Mouse (Mus musculus) CD4-positive, CD25-positive, alpha-beta regulatory T cell, adult 4 months (primary cell): Measurements from ENCODE around the gene Chst11. TPM values are rescaled to one million over a fixed set of nuclear protein-coding genes. Genes with fewer than 3 reads are reported as not detected.

Experiments
- ATAC-seq: one replicate; pipeline ENCODE4 v1.8.0; 2017
- polyA plus RNA-seq, 2 experiments: library from polyadenylated mRNA; unstranded; fragments of 100-300 nt; shearing (Covaris generic); gene quantifications; one replicate each; pipeline ENCODE4 v1.2.1; 2017

The Chst11 gene
- polyA plus RNA-seq, 2 experiments from 2014 or later = 0.24 to 0.72 TPM

DNA sequence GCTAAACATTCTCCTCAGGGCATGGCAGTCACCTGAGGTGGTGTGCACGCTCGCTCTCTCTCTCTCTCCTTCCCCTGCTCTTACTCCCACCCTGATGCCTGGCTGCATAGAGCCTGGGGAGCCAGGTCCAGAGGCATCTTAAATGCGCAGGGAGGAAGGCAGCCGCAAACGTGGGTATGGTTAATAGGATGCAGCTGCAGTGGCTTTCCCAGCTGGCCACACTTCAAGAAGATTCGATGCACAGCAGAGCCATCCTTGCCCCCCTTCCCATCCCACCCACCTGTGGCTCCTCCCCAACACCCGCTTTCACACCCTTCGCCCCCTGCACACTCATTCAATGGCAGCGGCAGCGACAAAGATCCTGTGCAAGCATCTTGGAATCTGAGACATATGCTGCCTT is 95.6 kb downstream of the Chst11 start:
- ATAC-seq = no peak

DNA sequence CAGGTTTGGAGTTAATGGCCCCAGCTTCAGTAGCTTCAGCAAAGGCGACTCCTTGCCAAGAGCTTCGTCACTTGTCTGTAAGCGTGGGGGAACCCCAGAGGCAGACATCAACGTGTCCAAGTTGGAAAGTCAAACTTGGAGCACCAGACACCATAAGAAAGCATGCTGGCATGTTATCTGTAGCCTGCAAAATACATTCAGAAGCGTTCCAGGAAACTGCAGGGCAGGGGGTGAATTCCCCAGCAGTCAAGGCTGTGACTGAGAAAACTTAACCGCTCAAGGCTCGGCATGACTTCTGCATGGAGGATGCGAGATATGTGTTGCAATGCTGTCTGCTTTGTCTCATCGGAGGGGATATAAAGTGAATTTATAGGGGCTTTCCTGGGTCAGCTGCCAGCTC is 98.6 kb downstream of the Chst11 start:
- ATAC-seq = no peak

DNA sequence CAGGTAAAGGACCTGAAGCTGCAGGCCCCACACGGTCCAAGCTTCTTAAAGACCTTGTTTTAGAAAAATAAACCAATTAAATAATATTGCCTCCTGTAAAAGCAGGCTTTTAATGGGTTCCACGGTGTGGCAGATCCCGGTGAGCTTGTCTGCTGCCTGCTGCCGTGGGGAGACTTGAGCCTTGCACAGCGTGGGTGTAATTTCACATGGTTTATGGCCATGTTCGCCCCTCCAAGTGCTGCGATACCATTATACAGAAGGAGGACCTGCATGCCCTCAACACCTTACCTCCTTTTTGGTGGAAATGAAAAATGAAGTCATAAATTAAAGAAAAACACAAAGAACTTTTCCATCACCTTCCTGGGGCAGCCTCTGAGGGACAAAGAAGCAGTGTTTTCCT is 103.0 kb downstream of the Chst11 start:
- no peak for ATAC-seq

DNA sequence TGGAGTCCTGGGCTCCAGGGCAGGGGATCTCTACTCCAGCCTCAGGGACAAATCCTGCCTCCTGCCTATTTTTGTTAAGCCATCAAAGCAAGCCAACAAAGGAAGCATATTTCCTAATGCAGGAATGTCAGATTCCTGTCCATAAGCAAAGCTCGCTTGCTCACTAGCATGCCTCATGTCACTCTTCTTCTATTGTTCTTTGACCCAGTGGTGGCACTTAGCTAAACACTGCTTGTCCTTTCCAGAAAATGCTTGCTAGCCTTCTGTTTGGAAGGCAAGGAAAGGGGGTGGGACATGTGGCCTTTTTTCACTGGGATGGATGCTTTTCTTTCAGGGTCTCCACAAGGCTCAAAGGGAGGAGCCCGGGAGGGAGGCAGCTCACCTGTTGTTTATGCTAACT is 103.5 kb downstream of the Chst11 start:
- no peak for ATAC-seq

DNA sequence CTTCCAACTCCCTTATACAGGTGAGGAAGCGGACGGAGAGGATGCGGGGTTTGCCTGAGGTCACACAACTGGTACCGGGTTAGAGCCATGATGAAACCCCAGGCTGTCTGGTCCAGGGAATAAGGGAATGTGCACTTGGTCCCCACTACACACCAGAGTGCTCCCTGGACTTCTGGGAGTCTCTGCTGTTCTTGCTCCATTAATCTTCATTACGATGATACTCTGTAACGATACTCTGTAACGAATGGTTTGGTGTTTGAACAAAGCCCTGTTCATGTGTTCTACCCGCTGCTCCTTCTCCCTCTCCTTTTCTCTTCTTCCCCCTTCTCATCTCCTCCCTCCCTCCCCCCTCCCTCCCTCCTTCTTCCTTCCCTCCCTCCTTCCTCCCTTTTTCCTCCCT is 104.9 kb downstream of the Chst11 start:
- ATAC-seq = no peak

DNA sequence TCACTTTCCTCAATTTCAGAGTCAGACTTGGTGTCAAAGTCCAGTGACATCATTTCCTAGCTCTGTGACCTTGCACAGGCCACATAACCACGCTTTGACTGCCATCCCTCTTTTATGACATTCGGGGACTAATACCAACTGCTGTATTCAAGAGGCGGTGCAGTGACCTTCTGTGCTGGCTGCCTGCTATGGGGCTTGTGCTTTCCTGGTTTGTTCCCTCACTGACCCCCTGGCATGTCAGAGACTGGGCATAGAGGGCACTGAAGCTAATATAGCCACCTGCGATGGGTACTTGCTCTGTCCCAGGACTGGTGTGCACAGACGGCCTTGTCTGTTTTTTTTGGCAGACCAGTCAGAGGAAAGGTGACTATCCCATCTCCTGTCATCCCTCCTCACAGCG is 108.4 kb downstream of the Chst11 start:
- ATAC-seq = no peak

DNA sequence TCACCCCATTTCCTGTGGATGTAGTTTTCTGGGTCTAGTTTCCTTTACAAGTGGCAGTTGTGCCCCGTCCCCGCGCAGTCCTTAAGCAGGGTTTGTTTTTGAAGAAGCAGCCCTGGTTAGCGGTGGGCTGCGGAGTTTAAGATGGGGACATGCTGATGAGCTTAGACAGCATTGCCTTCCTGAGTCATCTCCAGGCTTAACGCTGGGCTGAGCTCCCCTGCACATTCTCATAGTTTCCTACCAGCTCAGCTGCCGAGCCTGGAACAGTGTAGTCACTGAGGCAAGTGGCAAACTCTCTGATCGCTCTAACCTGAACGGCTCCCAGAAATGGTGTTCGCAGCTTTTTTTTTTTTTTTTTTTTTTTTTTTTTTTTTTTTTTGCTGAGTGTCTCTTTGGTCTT is 109.0 kb downstream of the Chst11 start:
- ATAC-seq = peak; percentile 29

DNA sequence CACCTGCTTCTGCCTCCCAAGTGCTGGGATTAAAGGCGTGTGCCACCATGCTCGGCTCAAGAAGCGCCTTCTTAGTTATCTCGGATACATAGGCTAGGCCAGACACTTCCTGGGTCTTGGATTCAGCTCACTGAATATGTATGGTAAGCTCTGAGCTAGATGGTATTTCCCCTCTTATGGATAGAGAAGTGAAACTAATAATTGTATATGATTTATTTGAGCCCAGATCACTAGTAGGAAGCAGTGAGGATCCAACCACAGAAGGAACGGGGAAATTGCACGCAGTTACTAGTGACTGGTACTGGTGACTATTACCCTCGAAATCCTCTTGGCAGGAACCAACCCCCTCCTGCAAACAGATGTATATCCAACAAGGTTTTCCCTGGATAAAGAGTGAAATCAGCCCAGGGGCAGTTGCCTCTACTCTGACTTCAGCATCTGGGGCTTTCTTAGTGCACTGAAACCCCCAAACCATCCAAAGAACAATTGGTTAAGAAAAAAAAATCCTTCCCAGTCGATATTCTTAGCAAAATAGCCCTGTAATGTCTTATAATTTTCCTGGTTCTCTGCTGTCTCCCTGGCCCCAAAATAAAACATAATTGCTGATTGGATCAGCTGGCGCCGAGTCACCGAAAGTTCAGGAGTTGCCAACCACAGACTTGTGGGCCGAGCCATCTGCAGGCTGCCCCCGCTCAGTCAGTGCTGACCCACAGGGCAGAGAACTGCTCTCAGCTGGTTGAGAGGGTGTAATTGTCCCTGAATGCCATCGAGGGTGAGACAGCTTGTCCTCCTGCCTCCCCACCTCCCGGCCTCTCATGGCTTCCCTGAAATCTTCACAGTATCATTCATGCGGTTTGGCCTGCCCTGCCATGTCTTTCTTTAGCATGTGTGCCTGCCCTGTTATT is 109.8 kb downstream of the Chst11 start:
- ATAC-seq = no peak

DNA sequence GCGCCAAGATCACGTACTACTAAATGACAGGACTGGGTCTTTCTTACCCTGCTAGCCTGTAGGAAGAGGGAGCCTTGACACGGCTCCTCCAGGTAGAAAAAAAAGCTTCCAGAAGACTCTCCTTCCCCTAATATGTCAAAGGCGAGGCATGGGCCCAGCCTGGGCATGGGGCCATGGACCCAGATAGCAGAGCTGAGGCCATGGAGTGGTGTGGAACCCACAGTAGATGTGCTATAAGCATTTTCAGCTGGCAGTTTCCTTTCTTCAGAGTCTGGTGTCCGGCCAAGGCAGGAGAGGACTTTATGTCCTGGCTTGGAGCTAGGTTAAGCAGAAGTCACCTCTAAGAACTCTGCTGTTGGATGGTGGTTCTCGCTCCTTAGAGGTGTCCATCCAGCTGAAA is 111.0 kb downstream of the Chst11 start:
- no peak for ATAC-seq

DNA sequence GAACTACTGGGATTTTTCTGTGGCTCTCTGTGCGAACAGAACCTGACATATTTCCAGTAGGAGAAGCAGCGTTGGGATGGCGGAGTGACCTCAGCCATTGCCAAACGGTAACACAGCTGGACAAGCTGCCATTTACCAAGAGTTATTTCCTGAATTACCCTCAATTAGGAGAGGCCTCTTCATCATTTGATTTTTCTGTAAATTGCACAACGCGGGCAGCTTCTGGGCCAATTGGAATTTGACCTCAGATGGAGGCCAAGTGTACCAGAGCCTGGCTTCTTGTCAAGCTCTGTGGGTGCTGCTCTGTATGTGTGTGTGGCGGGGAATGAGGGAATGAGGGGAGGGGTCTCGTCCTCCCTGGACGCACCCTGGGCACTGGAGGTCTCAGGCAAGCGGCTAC is 113.6 kb downstream of the Chst11 start:
- ATAC-seq = no peak

DNA sequence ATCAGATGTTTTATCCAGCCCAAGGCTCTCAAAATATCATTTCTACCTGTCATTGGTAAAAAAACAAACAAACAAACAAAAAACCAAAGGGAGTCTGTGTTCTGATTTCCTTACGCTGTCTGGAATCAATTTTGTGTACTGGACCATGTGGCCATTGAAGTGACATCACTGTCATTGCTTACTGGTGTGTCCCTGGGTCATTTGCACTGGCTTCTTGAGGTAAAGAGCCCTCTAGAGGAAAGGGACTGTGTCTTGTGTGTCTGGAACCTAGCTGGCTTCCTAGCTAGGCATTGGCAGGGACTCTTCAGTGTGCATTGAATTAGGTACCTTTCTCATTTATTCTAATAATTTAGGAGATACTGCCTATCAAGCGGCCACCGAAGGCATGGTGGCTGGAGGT is 114.4 kb downstream of the Chst11 start:
- ATAC-seq = no peak

DNA sequence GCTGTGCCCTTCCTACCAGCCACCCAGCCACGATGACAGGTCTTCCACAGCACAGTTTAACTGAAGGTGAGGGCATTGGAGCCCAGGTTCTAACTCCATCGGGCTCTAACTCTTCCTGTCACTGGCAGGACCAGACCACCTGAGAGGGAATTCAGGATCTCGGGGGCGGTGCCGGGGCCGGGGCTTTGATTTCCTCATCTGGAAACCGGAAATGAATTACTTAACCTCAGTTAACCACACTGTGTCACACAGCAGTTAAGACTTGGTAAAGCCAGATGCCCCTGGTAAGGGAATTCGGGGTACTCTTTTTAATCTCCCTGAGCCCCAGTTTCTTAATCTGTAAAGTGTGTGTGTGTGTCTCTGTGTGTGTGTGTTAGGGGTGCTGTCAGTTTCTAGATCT is 115.6 kb downstream of the Chst11 start:
- ATAC-seq = peak; percentile 51

DNA sequence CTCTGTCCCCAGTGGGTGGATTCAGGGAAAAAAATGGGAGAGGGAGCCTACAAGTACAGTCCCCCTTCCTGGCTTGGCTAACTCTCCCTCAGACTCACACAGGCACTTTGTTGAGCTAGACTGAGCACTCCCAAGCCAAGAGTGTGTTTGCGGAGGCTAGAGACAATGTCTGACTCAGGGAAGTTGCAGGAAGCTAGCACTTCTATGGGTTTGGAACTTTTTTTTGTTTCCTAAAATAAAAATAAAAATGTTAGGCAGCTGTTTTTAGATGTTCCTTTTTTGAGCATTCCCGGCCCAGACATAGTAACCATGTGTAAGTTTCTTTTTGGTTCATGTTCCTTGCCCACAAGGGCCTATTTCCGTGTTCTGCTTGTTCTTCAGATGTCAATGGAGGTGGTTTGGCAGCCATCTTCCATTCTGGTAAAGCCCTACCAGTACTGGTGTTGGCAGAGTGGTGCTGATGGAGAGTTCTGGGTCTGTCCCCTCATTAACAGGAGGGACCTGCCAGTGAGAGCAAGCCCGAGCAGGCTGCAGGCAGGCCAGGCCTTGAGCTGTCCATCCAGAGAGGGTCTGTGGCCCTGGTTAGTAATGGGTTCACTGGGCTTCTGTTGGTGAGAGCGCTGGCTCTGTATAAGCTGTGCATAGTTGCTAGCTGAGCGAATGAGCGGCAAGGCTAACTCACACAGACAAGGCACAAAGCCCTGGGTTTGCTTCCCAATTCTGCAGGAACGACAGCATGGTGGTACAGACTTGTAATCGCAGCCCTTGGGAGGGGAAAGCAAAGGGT is 116.3 kb downstream of the Chst11 start:
- ATAC-seq = no peak

DNA sequence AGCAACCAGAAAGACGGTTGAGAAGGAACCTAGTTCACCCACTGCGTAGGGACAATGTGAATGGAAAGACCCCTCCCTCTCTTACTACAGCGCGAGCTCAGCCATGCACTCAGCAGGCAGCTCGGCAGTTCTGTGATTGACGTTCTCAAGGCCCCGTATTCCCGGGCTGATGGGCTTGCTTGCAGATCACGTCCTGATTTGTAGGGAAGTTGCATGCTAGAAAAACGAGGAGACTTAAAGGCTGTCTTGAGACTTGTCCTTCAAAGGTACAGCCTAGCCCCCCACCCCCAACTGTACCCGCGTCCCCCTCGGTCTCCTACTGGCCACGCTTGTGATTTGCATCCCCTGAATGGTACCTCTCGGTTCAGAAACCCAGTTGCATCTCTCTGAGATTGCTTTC is 117.4 kb downstream of the Chst11 start:
- ATAC-seq = no peak

DNA sequence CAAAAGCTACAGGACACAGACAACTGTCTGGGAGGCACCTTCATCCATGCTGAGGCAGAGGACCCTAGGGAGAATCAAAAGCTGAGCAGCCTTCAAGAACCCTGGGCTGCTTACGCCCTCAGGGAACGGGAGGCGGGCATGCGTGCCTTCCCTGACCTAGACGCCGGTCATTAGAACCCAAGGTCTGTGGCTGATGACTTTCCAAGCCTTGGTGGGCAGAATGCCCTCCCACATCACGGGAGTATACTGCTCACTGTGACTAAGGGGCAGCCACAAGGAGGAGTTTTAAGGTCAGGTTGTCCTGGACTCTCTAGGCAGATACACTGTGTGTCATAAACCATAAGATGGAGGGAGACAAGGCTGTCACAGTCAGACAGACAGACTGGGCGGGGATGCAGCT is 118.9 kb downstream of the Chst11 start:
- no peak for ATAC-seq

DNA sequence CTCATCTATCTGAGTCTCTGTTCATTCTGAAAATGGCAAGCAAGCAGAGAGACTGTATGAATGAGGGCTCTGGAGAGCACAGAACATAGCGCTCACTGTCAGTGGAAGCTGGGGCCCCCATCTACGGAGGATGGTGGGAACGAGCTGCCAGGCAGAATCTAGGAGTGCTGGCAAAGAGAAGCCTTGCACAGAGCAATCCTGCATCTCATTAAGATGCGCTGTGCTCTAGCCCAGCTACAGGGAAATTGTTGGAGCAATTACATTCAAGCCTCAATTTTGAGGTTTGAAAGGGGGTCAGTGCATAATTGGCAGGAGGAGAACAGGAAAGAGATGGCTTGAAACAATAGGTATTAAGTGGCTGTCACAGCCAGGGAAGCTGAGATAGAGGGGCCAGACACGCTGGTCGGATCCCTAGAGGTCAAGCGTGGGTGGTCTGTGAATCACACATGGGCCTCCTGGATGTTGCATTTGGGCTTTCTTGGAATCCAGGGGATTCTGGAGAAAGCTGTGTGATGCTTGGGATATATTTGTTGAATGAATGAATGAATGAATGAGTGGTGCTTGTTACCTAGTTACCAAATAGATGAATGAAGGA is 121.0 kb downstream of the Chst11 start:
- no peak for ATAC-seq

DNA sequence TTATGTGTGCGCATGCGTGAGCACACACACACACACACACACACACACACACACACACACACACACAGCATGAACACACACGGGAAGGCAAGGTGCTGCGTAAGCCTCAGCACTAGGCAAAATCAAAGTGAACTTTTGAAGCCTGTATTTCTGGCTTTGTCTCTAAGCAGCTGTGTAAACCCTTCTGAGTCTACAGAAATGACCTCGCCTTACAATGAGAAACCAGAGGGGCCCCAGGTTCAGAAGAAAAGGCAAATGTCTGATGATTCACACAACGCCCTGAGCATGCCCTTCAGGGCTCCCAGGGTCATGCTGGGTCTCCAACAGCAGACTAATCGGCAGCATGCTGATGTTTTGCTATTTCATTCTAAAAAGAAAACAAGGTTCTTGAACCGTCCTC is 122.1 kb downstream of the Chst11 start:
- ATAC-seq = no peak

DNA sequence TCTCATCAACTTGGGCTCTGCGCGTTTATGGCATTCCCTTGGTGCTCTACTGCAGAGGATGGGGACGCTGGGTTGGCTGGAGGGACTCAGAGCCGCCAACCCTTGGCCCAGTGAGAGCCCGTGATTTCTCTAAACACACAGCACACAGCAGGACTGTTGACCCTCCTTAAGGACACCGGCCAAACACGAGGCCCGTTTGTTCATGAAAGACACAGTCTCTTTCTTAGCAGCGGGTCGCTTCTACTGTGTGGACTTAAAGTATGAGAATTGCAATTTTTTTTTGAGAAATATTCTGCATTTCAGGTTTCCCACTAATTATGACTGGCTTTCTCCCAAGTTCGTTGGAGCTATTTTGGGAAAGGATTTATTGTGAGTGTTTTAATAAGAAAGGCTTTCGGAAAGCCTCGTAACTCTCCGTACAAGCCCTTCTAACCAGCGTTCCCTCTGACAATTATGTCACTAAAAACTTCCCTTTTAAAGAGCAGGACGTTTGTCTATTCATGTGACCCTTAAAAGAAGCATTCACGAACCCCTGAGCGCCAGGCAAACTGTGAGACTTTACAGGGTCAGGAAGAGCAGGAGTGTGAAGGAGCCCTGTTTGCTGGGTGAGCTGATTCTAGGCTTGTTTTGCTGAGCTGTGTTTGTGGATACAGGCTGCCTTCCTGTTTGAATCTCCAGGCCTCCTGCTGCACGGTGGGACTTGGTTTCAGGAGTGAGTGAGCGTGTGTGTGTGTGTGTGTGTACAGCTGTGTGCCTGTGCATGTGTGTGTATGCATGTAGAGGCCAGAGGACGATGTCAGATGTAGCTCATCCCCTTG is 122.8 kb downstream of the Chst11 start:
- no peak for ATAC-seq

DNA sequence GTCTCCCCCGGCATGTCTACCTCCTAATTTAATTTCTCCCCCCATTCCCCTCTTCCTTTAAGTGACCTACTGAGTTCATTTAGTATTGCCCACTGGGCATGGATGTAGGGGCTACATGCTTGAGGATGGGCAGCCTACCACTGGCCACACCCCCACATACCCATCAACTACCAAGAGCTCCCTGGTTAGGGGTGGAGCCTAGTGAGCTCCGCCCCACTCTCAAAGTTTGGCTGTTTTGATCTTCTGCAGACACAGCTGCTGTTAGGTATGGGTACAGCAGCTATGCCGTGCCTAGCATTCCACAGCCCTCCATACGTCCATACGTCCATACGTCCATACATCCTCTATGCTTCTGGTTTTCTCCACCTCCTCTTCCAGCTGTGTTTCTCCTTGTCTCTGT is 123.6 kb downstream of the Chst11 start:
- no peak for ATAC-seq

DNA sequence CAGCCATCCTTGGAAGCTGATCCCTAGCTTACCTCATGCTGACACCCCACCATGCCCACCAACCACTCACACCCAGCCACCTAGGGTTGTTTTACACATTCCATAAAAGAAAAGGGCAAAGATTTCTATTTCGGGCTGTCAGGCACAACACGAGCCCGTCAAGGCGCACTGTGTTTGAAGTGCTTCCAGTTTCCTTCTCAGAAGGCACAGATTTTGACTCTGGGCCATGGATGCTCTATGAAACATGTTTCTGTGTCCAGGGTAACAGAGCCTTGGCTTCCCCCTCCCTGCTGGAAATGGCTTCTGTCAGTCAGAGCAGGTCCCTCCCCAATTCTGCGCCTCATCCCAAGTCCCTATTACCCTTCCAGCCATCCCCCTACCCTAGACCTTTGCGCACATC is 125.7 kb downstream of the Chst11 start:
- no peak for ATAC-seq

DNA sequence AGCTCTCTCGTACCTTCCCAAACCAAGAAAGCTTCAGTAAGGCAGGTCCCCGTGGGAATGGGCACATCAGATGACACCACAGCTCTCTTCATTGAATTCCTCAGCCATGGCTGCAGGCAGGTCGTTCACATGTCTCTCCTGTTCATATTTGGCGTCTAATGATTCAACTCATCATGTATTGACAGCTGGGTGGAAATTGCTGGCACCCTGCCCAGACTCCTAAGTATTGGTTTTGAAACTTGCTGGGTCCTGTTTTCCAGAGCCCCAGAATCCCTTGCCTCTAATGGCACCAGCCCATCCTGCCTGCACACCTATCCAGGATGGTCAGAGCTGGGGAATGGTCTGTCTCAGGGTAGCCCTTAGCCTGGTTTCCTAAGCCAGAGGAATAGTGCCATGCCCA is 127.0 kb downstream of the Chst11 start:
- no peak for ATAC-seq

DNA sequence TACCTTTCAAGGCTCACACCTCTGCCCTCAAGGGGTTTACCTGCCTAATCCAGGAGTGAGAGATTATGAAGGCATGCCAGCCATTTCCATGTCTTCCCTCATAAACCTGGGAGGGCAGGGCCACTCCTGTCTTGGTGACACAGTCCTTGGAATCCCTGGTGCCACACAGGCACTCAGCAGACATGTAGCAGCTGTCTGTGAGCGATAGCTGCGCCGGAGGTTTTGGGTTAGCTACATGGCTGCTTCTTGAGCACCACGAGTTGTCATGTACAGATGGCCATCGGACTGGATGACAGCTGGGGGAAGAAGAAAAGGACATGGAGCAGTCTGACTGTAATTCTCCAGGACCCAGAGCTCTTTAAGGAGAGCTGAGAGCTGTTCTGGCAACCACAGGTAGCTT is 129.3 kb downstream of the Chst11 start:
- no peak for ATAC-seq

DNA sequence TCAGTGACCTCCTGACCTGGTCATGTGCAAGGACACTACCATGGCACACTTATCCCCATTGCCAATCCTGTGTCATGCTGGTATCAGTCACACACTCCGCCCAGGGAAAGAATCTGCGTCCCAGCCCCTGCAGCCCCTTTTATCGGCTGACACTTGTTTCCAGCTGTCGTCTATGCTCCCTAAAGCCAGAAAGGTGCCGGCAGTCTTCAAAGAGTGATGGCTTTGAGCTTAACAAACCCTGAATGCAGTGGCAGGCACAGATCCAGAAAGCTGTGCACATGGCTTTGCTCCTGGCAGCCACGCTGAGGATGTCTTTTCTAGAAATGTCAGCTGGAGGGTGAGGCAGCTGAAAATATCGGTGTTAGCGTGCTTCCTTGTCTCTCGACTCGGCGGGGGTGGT is 131.6 kb downstream of the Chst11 start:
- no peak for ATAC-seq
